Mouse (Mus musculus): ENCODE data around the gene Nmu. TPM values are rescaled to one million over a fixed set of nuclear protein-coding genes. Genes with fewer than 3 reads are reported as not detected.

Gene Nmu
- polyA plus RNA-seq (2015; fragmentation: Illumina TruSeq; extraction: RNeasy Lipid Tissue Mini Kit (QIAGEN cat#74804); ENCODE audit: low read depth, low replicate concordance): not detected

GRCm38 (mm10) chr5:76363453-76364104, at the start of gene Nmu:
Gene Nmu, minus strand, starts transcription at chr5:76363788.

GRCm38 (mm10) chr5:76330953-76331352, 32.6 kb downstream of the Nmu start, which contains the start of gene Pdcl2:
Gene Pdcl2, minus strand, starts transcription at chr5:76331156.

GRCm38 (mm10) chr5:76304452-76305341, 58.9 kb downstream of the Nmu start, which contains the start of gene Clock:
Gene Clock, minus strand, starts transcription at chr5:76304792.

Other genes starting within 250 kb of the Nmu start
- 22.8 TPM for gene Srd5a3, start 223.5 kb downstream of the Nmu start, polyA plus RNA-seq (2015; fragmentation: Illumina TruSeq; extraction: RNeasy Lipid Tissue Mini Kit (QIAGEN cat#74804); ENCODE audit: low read depth, low replicate concordance)
- gene Tmem165, start 179.9 kb downstream of the Nmu start, polyA plus RNA-seq (2015; fragmentation: Illumina TruSeq; extraction: RNeasy Lipid Tissue Mini Kit (QIAGEN cat#74804); ENCODE audit: low read depth, low replicate concordance): 38.6 TPM
- gene Clock, start 59.0 kb downstream of the Nmu start, polyA plus RNA-seq (2015; fragmentation: Illumina TruSeq; extraction: RNeasy Lipid Tissue Mini Kit (QIAGEN cat#74804); ENCODE audit: low read depth, low replicate concordance): 33.2 TPM
- gene Pdcl2, start 32.6 kb downstream of the Nmu start, polyA plus RNA-seq (2015; fragmentation: Illumina TruSeq; extraction: RNeasy Lipid Tissue Mini Kit (QIAGEN cat#74804); ENCODE audit: low read depth, low replicate concordance): not detected
- gene Gm7271, start 120.3 kb upstream of the Nmu start, polyA plus RNA-seq (2015; fragmentation: Illumina TruSeq; extraction: RNeasy Lipid Tissue Mini Kit (QIAGEN cat#74804); ENCODE audit: low read depth, low replicate concordance): not detected
- 54.8 TPM for gene Exoc1, start 165.5 kb upstream of the Nmu start, polyA plus RNA-seq (2015; fragmentation: Illumina TruSeq; extraction: RNeasy Lipid Tissue Mini Kit (QIAGEN cat#74804); ENCODE audit: low read depth, low replicate concordance)
- 5.3 TPM for gene Cep135, start 224.9 kb upstream of the Nmu start, polyA plus RNA-seq (2015; fragmentation: Illumina TruSeq; extraction: RNeasy Lipid Tissue Mini Kit (QIAGEN cat#74804); ENCODE audit: low read depth, low replicate concordance)